Mouse (Mus musculus) left cerebral cortex, postnatal 14 days (tissue): ENCODE measurements at regions not wholly inside any gene's neighbourhood (a gene's known extent, or its start where the extent isn't known, plus 50 kb on each side); places are given as distances from the start of the nearest gene placed in this dataset.

Experiments
- DNase-seq, 2 experiments: peaks; one replicate each; pipeline ENCODE4 v3.0.0; 2021 to 2022; ENCODE audit warnings: low spot score in 2 of 2, mixed read lengths in 1 of 2
- intact Hi-C: fragments of 180-260 bp; cut with DNase I; formaldehyde crosslinking; loops from one replicate; pipeline ENCODE4 v1.15.1; 2025

DNA sequence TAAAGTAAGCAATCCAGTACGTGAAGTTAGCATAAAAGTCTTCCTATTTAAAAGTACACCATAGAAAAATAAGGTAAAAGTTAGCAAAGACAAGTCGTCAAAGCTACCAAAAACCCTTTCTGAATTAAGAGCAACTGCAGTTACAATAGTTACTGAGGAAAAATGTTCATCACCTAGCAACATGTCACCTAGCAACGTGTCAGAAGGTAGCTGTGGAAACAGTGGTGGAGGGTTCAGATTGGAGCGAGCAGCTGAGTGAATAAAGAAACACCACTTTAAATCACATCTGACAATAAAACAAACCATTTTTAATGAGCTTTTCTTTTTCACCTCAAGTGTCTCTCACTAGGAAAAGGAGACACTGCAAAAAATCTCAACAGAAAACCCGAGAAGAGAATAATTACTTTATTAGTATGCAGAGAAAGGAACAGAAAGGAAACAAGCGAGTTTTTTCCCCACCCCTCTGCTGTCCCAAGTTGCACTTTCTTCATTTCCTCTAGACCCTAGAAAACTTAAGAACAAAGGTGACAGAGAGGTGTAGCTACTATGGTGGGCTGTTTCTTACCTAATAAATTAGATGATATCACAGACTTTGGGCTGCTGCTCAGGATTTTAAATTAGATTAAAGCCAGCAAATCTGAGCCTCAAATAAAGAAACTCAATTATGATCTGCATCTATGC is 275.4 kb downstream of the 1700017N19Rik start:
- peak; percentile 65 to 73 for DNase-seq
- intact Hi-C loops: no loop called here

DNA sequence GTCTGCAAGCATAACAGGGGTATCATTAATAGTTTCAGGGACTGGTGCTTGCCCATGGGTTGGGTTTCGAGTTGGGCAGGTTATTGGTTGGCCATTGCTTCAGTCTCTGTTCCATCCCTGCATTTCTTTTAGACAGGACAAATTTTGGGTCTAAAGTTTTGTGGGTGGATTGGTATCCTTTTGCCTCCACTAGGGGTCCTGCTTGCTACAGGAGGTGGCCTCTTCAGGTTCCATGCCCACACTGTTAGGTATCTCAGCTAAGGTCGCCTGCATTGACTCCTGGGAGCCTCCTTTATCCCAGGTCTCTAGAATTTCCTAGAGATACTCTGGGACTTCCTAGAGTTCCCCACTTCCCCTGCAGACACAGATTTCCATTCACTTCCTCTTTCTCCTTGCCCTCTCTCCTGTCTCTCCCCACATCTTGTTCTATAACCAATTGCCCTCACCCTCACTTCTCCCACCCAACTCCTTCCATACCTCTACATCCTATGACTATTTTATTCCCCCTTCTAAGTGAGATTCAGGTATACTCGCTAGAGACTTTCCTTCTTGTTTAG is 278.2 kb downstream of the 1700017N19Rik start:
- intact Hi-C loops: no loop called here
- no peak for DNase-seq

GRCm38 (mm10) chr10:100882584-100882983 is 292.3 kb downstream of the 1700017N19Rik start:
- intact Hi-C loops: no loop called here

DNA sequence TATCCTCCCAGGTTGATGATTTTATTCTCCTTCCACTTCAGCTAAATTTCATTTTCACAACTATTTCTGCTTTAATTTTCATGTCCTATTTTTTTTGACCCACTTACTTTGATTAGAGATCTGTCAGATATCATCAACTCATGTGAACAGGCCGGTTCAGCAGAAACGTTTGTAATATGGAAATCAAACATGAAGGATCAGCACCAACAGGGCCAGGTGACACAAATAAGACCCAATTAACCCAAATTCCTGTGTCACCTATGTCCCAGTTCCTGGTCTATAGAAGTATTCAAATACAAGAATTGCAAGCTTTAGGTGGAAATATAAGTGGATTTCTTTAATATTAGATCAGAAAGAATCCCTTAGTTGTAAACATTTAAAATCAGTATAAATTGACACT is 332.7 kb downstream of the 1700017N19Rik start:
- intact Hi-C loops: no loop called here
- no peak for DNase-seq

More at GRCm38 (mm10) chr10:100882584-100882983, 292.3 kb downstream of the 1700017N19Rik start:
- no peak for DNase-seq

- no peak for DNase-seq
- intact Hi-C loops: no loop called here
These were observed 336.8 kb downstream of the 1700017N19Rik start for GRCm38 (mm10) chr10:100927086-100927485.

DNA sequence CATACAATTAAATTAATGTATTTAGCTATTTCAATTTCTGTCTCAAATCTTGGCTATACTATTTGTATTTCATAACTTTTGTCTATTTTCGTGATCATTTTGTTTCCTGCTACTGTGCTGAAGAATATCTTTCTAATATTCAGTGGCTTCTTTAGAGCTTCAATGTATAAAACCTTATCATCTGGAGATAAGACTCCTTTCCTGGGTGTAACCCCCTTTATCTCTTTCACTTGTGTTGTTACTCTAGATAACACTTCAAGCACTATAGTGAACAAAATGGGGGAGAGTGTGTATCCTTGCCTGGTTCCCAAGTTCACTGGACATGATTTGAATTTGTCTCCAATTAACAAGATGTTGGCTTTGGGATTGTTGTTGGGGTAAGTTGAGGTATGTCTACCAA is 341.5 kb downstream of the 1700017N19Rik start:
- DNase-seq: no peak
- intact Hi-C loops: no loop called here

DNA sequence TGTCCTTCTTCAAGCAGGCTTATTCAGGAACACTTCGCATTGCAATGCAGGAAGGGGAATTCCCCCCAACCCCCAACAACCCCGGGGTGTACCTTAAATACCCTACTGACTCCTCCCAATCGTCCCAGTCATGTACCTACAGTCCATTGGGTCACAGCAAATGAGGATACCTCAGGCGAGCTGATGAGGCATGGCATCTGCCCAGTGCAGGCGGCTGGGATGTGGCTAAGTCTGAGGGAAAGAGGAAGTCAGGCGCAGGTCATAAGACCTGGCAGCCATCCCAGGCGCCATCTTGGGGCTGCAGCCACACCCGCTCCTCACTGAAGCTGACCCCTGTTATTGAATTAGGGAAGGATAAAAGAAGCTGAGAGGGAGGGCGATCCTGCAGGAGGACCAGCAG is 368.1 kb downstream of the 1700017N19Rik start:
- no peak for DNase-seq
- intact Hi-C loops: no loop called here

DNA sequence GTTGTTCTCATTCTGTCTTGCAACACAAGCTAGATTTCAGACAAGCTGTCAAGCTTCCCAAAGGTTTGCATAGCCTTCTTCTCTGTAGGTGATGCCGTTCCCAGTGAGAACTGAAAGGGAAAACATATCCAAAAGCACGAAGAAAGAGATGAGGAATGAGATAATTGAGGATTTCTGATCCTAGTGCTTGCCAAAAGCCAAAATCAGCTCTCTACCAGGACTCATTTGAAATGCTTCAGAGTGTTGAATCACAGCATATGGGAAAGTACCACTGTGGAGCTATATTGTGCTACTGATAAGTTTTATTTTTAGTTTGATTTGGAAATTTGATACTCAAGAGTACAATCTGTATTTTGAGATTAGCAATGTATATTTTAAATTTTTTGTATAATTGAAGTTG is 413.2 kb downstream of the 1700017N19Rik start:
- peak in 1 of 2 experiments; percentile 27 for DNase-seq

DNA sequence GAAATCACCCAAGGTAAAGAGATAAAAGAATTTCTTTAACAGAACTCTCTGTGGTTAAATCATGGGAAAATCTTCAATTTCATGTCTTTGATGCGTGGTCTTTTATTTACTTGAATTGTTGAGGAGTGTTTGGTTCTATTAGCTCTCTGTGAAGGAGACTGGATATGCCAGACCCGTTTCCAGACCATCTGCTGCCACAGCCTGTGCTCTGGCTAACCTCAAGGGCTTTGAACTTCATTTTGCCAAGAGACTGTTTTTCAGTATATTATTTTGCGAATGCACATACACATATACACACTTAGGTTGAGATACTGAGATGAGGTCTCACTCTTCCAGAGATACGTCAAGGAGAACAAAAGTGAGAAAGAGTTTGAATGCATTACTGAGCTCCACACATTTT is 414.4 kb downstream of the 1700017N19Rik start:
- no peak for DNase-seq
- intact Hi-C loops: no loop called here

More for the DNA sequence above, 413.2 kb downstream of the 1700017N19Rik start:
- intact Hi-C loops: no loop called here

DNA sequence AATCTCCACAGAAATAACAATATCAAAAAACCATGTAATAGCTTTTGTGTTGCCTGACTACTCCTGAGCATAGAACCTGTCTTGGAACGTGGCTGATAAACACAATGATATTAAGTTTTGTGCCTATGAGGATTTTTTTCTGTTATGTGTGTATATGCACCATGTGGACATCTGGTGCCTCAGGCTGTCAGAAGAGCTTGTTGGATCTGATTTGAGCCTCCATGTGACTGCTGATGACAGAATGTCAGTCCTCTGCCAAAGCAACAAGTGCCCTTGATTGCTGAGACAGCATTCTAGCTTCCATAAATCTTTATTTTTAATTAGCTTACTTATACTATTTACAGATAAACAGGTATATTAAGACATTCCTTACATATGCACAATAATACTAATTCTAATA is 425.1 kb downstream of the 1700017N19Rik start:
- no peak for DNase-seq

GRCm38 (mm10) chr10:101038630-101039029 is 448.3 kb downstream of the 1700017N19Rik start:
- intact Hi-C loops: no loop called here
- DNase-seq: no peak

More for the DNA sequence above, 425.1 kb downstream of the 1700017N19Rik start:
- intact Hi-C loops: no loop called here

GRCm38 (mm10) chr10:101039034-101039433 is 448.8 kb downstream of the 1700017N19Rik start:
- DNase-seq: no peak
- intact Hi-C loops: no loop called here
